Mouse (Mus musculus): ENCODE measurements around the gene Cyb5b.

- TF ChIP-seq POLR2A (IDR thresholded peaks at IDR 0.05; ENCODE audit: insufficient read depth, low read depth, low read length) (no peak), CTCF (IDR thresholded peaks at IDR 0.05) (peak; percentile 31)
Observed at GRCm38 (mm10) chr8:107120806-107121205, 29.6 kb upstream of the Cyb5b start.

Measured in heart, adult 2 months (tissue).